Mouse (Mus musculus): ENCODE data around the gene Stt3b. TPM values are rescaled to one million over a fixed set of nuclear protein-coding genes. Genes with fewer than 3 reads are reported as not detected.

Stt3b gene
- polyA plus RNA-seq, 1 experiment from 2014 or later, result 107 TPM

DNA sequence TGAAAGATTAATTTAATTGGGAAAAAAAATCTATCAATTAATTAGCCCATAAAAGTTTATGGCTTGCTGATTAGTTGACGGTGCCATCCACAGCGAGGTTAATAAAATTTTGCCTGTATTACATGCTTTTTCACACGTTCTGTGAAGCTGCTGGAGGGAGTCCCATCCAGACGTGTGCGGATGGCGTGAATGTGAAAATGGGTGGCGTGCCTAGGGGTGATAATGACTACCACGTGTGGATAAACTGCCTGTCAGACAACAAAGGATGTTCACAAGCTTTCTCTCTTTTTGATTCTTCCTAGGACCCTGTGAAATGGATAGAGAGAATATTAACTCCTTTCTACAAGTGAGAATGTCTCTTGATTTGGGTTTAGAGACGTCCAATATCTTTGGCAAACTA lies 31.4 kb upstream of the Stt3b start:
- H3K27me3 ChIP-seq (ENCODE audit: control insufficient read depth, insufficient read depth, low read length), result no peaks in the 10 kb centered on the region
- no peak overlapping the region for H3K27ac ChIP-seq (ENCODE audit: low read depth, low read length)
- H3K4me2 ChIP-seq (ENCODE audit: low read depth, low read length), result no peak overlapping the region
- no peak overlapping the region for H3K4me3 ChIP-seq (ENCODE audit: low read depth, low read length)
- peaks cover 8% of the 10 kb centered on the region; the same call in 1 of the 2 replicates for H3K4me1 ChIP-seq (ENCODE audit: control insufficient read depth, insufficient read depth, low read length)
- H3K9ac ChIP-seq (replicated peaks; ENCODE audit: low read depth, low read length), result no peak overlapping the region
- WGBS, result 51% methylated on average over 9 of the region's 9 CpGs
- ATAC-seq (ENCODE audit: low read depth), result no peak
- H3K9me3 ChIP-seq (ENCODE audit: control insufficient read depth, low read length), result no peaks in the 10 kb centered on the region
- H3K36me3 ChIP-seq (ENCODE audit: control insufficient read depth, insufficient read depth, low read length), result no peaks in the 10 kb centered on the region

DNA sequence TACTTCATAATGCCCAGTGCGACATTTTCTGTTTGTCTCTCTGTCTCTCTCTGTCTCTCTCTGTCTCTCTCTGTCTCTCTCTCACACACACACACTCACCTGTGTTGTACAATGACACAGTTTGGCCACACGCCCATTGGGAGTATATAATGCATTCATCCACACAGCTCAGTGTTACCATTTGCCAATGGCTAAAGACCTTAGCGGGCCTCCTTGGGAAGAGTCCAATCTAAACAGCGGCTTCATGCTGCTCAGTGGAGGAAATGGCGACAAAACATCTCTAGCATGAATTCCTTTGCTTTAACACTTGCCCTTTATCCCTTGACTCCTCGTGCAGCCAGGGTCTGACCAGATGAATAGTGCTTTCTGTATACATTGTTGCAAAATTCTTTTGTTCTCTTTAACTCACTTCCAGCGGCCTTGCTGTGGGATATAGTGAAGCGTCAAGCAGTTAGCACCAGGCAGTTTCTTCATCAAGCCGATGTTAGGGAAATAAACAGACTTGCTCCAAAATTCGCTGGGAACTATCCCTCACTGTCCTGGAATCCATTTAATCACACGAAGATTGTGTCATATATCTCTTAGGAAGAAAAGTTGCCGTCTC lies 30.1 kb upstream of the Stt3b start:
- no peaks in the 10 kb centered on the region for H3K9me3 ChIP-seq (ENCODE audit: control insufficient read depth, low read length)
- no peaks in the 10 kb centered on the region for H3K36me3 ChIP-seq (ENCODE audit: control insufficient read depth, insufficient read depth, low read length)
- H3K9ac ChIP-seq (replicated peaks; ENCODE audit: low read depth, low read length), result no peak overlapping the region
- 38% methylated on average over 12 of the region's 12 CpGs for WGBS
- H3K4me1 ChIP-seq (ENCODE audit: control insufficient read depth, insufficient read depth, low read length), result peaks cover 8% of the 10 kb centered on the region; the same call in 1 of the 2 replicates
- H3K4me3 ChIP-seq (ENCODE audit: low read depth, low read length), result no peak overlapping the region
- no peak for ATAC-seq (ENCODE audit: low read depth)
- no peak overlapping the region for H3K4me2 ChIP-seq (ENCODE audit: low read depth, low read length)
- H3K27ac ChIP-seq (ENCODE audit: low read depth, low read length), result 0 out of 2 replicates have a peak overlapping the region, but pooled peaks have one; percentile 2
- no peaks in the 10 kb centered on the region for H3K27me3 ChIP-seq (ENCODE audit: control insufficient read depth, insufficient read depth, low read length)

DNA sequence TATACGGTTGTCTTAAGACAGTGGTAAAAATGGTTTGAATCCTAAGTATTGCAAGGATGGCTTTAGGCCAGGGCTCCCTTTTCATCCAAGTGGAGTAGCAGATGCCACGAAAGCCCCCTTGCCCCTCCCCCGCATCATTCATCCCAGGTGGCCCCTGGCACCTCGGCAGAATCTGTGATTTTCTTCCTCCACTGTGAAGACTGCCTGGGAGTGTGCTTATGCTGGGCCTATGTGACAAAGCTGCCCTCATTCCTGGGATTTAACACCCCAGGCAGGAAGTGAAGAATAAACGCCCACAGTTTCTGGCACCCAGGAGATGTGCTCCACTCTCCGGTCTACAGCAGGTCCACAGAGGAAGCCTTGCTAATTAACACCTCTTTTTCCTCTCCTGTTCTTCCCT lies 28.6 kb upstream of the Stt3b start:
- no peaks in the 10 kb centered on the region for H3K9me3 ChIP-seq (ENCODE audit: control insufficient read depth, low read length)
- H3K4me2 ChIP-seq (ENCODE audit: low read depth, low read length), result no peak overlapping the region
- H3K27ac ChIP-seq (ENCODE audit: low read depth, low read length), result no peak overlapping the region
- H3K27me3 ChIP-seq (ENCODE audit: control insufficient read depth, insufficient read depth, low read length), result no peaks in the 10 kb centered on the region
- no peak overlapping the region for H3K9ac ChIP-seq (replicated peaks; ENCODE audit: low read depth, low read length)
- no peaks in the 10 kb centered on the region for H3K36me3 ChIP-seq (ENCODE audit: control insufficient read depth, insufficient read depth, low read length)
- H3K4me1 ChIP-seq (ENCODE audit: control insufficient read depth, insufficient read depth, low read length), result peaks cover 8% of the 10 kb centered on the region; the same call in 1 of the 2 replicates
- H3K4me3 ChIP-seq (ENCODE audit: low read depth, low read length), result no peak overlapping the region
- ATAC-seq (ENCODE audit: low read depth), result no peak
- WGBS, result 35% methylated on average over 6 of the region's 6 CpGs

DNA sequence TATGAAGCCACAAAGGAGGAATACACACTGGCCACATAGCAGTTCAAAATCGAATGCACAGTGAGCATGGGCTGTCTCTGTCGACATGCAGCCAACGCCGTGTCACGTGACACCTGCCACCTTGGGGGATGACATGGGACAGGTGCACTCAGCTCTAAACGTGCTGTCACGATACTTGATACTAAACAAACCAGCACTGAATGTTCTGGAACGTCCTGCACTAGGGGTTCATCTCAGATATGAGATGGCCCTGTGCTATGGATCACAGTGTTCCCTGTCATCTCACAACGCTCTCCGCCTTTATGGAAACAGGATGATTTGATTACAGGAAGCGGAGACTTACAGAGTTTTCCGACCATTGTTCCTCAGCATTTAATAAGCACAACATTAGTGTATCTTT lies 22.8 kb upstream of the Stt3b start:
- ATAC-seq (ENCODE audit: low read depth), result no peak
- H3K9ac ChIP-seq (replicated peaks; ENCODE audit: low read depth, low read length), result no peak overlapping the region
- no peaks in the 10 kb centered on the region for H3K36me3 ChIP-seq (ENCODE audit: control insufficient read depth, insufficient read depth, low read length)
- 90% methylated on average over 12 of the region's 12 CpGs for WGBS
- H3K4me2 ChIP-seq (ENCODE audit: low read depth, low read length), result no peak overlapping the region
- H3K4me1 ChIP-seq (ENCODE audit: control insufficient read depth, insufficient read depth, low read length), result no peaks in the 10 kb centered on the region
- no peak overlapping the region for H3K4me3 ChIP-seq (ENCODE audit: low read depth, low read length)
- no peak overlapping the region for H3K27ac ChIP-seq (ENCODE audit: low read depth, low read length)
- no peaks in the 10 kb centered on the region for H3K27me3 ChIP-seq (ENCODE audit: control insufficient read depth, insufficient read depth, low read length)
- H3K9me3 ChIP-seq (ENCODE audit: control insufficient read depth, low read length), result no peaks in the 10 kb centered on the region

DNA sequence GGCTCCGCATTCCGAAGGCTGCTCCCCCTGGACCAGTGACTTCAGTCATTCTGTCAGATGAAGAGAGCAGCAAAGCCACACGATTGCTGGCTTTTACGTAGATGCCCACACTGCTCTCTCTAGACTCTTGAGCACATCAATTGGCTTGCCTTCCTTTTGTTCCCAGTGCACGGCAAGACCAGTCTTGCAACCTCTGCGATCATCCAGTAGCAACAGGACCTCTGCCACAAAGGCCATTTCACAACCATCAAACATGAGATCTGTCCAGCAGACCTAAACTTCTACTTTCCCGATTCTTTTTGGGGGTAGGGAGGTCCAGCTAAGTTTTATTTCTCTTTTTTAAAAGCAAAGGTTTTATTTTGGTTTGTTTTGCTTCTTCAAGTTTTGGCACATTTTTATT lies 22.1 kb upstream of the Stt3b start:
- H3K36me3 ChIP-seq (ENCODE audit: control insufficient read depth, insufficient read depth, low read length), result no peaks in the 10 kb centered on the region
- 76% methylated on average over 7 of the region's 7 CpGs for WGBS
- no peak overlapping the region for H3K4me2 ChIP-seq (ENCODE audit: low read depth, low read length)
- H3K4me1 ChIP-seq (ENCODE audit: control insufficient read depth, insufficient read depth, low read length), result no peaks in the 10 kb centered on the region
- ATAC-seq (ENCODE audit: low read depth), result no peak
- no peaks in the 10 kb centered on the region for H3K27me3 ChIP-seq (ENCODE audit: control insufficient read depth, insufficient read depth, low read length)
- H3K4me3 ChIP-seq (ENCODE audit: low read depth, low read length), result no peak overlapping the region
- no peak overlapping the region for H3K9ac ChIP-seq (replicated peaks; ENCODE audit: low read depth, low read length)
- H3K27ac ChIP-seq (ENCODE audit: low read depth, low read length), result no peak overlapping the region
- H3K9me3 ChIP-seq (ENCODE audit: control insufficient read depth, low read length), result no peaks in the 10 kb centered on the region

DNA sequence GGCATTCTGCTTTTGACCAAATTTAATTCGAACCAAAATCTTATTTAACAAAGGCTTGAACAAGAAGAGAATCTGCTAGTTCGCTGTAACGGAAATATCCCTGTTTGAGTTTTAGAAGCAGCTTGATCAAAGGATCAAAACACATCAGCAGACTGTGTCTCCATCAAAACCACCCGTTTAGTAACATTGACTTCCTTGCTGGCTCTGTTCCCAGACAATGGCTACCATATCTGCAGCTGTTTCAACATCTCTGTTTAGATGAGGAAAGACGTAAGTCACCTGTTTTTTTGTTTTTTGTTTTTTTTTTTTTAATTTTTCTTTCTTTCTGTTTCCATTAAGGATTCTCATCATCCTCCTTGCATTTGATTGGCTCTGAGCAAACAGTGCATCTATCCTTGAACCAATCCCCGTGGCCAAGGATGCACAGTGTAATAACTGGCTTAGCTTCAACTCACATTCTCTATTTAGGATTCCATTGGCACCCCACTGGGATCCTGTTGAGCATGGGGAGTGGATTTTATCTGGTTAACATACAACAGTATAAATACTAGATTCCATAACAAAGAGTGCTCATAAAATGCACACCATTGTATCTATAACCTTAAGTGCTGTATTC lies 20.7 kb upstream of the Stt3b start:
- ATAC-seq (ENCODE audit: low read depth), result no peak
- H3K9ac ChIP-seq (replicated peaks; ENCODE audit: low read depth, low read length), result no peak overlapping the region
- WGBS, result 75% methylated on average over 6 of the region's 6 CpGs

DNA sequence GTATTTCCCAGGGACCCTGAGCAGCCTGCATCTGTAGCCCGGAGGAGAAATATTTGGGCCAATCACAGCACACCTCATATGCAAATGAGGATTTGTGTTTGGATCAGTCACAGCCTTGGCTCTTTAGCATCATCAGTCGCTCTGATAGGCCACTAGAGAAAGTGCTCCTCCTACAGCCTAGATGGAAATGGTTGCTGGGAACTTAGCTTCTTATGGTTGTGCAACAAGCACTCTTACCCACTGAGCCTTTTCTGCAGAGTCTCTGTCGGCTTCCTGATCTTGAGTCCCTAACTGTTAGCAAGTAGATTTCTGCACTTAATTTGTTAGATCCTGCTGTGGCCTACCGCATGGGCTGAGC lies 16.3 kb upstream of the Stt3b start:
- Histone ChIP-seq H3K27me3 (ENCODE audit: control insufficient read depth, insufficient read depth, low read length) (no peaks in the 10 kb centered on the region), H3K36me3 (ENCODE audit: control insufficient read depth, insufficient read depth, low read length) (no peaks in the 10 kb centered on the region), H3K4me2 (ENCODE audit: low read depth, low read length) (no peak overlapping the region), H3K27ac (ENCODE audit: low read depth, low read length) (no peak overlapping the region), H3K4me3 (ENCODE audit: low read depth, low read length) (no peak overlapping the region), H3K9me3 (ENCODE audit: control insufficient read depth, low read length) (no peaks in the 10 kb centered on the region), H3K9ac (replicated peaks; ENCODE audit: low read depth, low read length) (no peak overlapping the region), H3K4me1 (ENCODE audit: control insufficient read depth, insufficient read depth, low read length) (0 out of 2 replicates have a peak, but pooled peaks cover 4% of the 10 kb centered on the region)
- ATAC-seq (ENCODE audit: low read depth), result no peak
- 81% methylated on average over 4 of the region's 4 CpGs for WGBS

More for the DNA sequence above, 20.7 kb upstream of the Stt3b start:
- H3K9me3 ChIP-seq (ENCODE audit: control insufficient read depth, low read length), result no peaks in the 10 kb centered on the region
- no peaks in the 10 kb centered on the region for H3K36me3 ChIP-seq (ENCODE audit: control insufficient read depth, insufficient read depth, low read length)
- H3K4me1 ChIP-seq (ENCODE audit: control insufficient read depth, insufficient read depth, low read length), result no peaks in the 10 kb centered on the region
- no peak overlapping the region for H3K4me2 ChIP-seq (ENCODE audit: low read depth, low read length)
- H3K27ac ChIP-seq (ENCODE audit: low read depth, low read length), result no peak overlapping the region
- no peaks in the 10 kb centered on the region for H3K27me3 ChIP-seq (ENCODE audit: control insufficient read depth, insufficient read depth, low read length)
- no peak overlapping the region for H3K4me3 ChIP-seq (ENCODE audit: low read depth, low read length)

DNA sequence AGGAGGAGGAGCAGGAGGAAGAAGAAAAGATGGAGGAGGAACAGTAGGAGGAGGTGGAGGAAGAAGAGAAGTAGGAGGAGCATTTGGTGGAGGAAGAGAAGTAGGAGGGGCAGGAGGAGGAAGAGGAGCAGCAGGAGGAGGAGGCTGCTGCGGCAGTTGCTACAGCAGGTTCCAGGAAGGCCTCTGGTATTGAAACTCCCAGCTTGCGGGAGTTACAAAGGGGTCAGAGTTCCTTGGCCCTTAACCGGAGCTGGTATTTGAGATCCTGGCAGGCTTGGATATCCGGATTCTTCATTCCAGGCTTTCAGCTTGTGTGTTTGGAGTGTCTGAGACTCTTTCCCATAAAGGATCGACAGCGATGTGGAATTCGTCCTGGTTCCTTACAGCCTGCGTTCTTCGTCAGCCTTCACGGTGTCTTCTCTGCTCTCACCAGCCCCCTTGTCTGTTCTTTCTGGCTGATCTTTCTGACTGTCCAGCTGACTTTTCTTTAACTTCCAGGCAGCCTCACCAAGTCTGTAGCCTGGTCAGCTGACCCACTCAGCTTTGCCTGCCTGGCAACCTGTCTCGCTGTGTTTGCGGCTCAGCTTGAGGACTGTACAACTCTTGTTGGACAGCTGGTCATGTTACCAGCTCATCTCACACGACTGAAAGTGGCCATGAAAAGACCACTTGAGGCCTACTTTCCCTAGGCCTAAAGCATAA lies 15.8 kb upstream of the Stt3b start:
- Histone ChIP-seq H3K4me2 (ENCODE audit: low read depth, low read length) (no peak overlapping the region), H3K36me3 (ENCODE audit: control insufficient read depth, insufficient read depth, low read length) (no peaks in the 10 kb centered on the region), H3K4me1 (ENCODE audit: control insufficient read depth, insufficient read depth, low read length) (0 out of 2 replicates have a peak, but pooled peaks cover 4% of the 10 kb centered on the region), H3K9me3 (ENCODE audit: control insufficient read depth, low read length) (no peaks in the 10 kb centered on the region), H3K27me3 (ENCODE audit: control insufficient read depth, insufficient read depth, low read length) (no peaks in the 10 kb centered on the region), H3K4me3 (ENCODE audit: low read depth, low read length) (no peak overlapping the region), H3K9ac (replicated peaks; ENCODE audit: low read depth, low read length) (no peak overlapping the region), H3K27ac (ENCODE audit: low read depth, low read length) (no peak overlapping the region)
- 86% methylated on average over 13 of the region's 13 CpGs for WGBS
- no peak for ATAC-seq (ENCODE audit: low read depth)

DNA sequence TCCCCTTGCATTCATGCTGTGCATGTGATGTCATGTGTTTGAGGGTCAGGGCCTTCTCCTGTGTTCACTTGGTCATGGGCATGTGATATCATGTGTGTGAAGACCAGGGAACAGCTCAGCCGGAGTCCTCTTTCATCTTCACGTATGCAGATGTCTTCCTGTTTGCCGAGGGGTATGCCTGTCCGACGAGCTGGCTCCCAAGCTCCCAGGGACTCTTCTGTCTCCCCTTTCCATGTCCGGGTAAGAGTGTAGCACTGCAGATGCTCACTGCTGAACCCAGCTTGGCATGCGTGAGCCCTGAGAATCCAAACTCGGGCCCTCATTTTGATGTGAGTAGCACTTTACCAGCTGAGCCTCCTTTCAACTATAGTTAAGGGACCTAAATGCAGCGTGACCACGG lies 13.4 kb upstream of the Stt3b start:
- H3K4me2 ChIP-seq (ENCODE audit: low read depth, low read length), result no peak overlapping the region
- no peak overlapping the region for H3K27ac ChIP-seq (ENCODE audit: low read depth, low read length)
- no peak overlapping the region for H3K9ac ChIP-seq (replicated peaks; ENCODE audit: low read depth, low read length)
- 7% methylated on average over 10 of the region's 10 CpGs for WGBS
- no peak for ATAC-seq (ENCODE audit: low read depth)
- 0 out of 2 replicates have a peak, but pooled peaks cover 4% of the 10 kb centered on the region for H3K4me1 ChIP-seq (ENCODE audit: control insufficient read depth, insufficient read depth, low read length)
- H3K9me3 ChIP-seq (ENCODE audit: control insufficient read depth, low read length), result no peaks in the 10 kb centered on the region
- no peak overlapping the region for H3K4me3 ChIP-seq (ENCODE audit: low read depth, low read length)
- H3K36me3 ChIP-seq (ENCODE audit: control insufficient read depth, insufficient read depth, low read length), result no peaks in the 10 kb centered on the region
- no peaks in the 10 kb centered on the region for H3K27me3 ChIP-seq (ENCODE audit: control insufficient read depth, insufficient read depth, low read length)
